Mouse (Mus musculus): ENCODE results near the gene Spata16.

DNA sequence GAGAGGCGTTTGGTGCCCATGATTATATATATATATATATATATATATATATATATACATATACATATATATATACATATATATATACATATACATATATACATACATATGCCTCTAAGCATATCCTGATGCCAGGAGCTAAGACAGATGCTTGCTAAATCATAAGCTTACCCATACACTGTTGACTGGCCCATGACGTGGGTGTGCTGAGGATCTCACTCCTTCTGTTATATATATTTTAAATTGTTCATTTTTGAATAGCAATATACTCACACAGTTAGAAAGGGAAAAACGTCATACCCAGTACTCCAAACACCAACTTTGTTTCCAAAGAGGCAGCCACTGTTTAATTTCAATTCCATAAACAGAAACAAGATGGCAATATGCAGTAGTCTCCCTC is 48.4 kb downstream of the Spata16 start:
- no peak for TF ChIP-seq CTCF (IDR thresholded peaks at IDR 0.05; ENCODE audit: low read depth, low read length)
- TF ChIP-seq POLR2A (IDR thresholded peaks at IDR 0.05; ENCODE audit: borderline replicate concordance, low read depth, low read length): no peak
